Mouse (Mus musculus): ENCODE results near the gene Ccl8.

The Ccl8 gene

GRCm38 (mm10) chr11:82114885-82115284, at the start of gene Ccl8:
Ccl8 (plus strand) TSS chr11:82115185.
- DNase-seq (ENCODE audit: extremely low spot score, low spot score) = no peak

- DNase-seq (ENCODE audit: extremely low spot score, low spot score) = no peak
Measured at GRCm38 (mm10) chr11:82066953-82067571, 47.9 kb upstream of the Ccl8 start.

- no peak for DNase-seq (ENCODE audit: extremely low spot score, low spot score)
Measured at GRCm38 (mm10) chr11:82071076-82071475, 43.9 kb upstream of the Ccl8 start.

GRCm38 (mm10) chr11:82072374-82072773, 42.6 kb upstream of the Ccl8 start:
- DNase-seq (ENCODE audit: extremely low spot score, low spot score) = no peak

- no peak for DNase-seq (ENCODE audit: extremely low spot score, low spot score)
Measured at GRCm38 (mm10) chr11:82072984-82073383, 42.0 kb upstream of the Ccl8 start.

- no peak for DNase-seq (ENCODE audit: extremely low spot score, low spot score)
Measured at GRCm38 (mm10) chr11:82073686-82074085, 41.3 kb upstream of the Ccl8 start.

- no peak for DNase-seq (ENCODE audit: extremely low spot score, low spot score)
Measured at GRCm38 (mm10) chr11:82077031-82077430, 38.0 kb upstream of the Ccl8 start.

- no peak for DNase-seq (ENCODE audit: extremely low spot score, low spot score)
Measured at GRCm38 (mm10) chr11:82078136-82078730, 36.8 kb upstream of the Ccl8 start.

GRCm38 (mm10) chr11:82080865-82081264, 34.1 kb upstream of the Ccl8 start:
- DNase-seq (ENCODE audit: extremely low spot score, low spot score) = no peak

GRCm38 (mm10) chr11:82084360-82084759, 30.6 kb upstream of the Ccl8 start:
- DNase-seq (ENCODE audit: extremely low spot score, low spot score) = no peak

GRCm38 (mm10) chr11:82099511-82100323, 15.3 kb upstream of the Ccl8 start:
- no peak for DNase-seq (ENCODE audit: extremely low spot score, low spot score)

GRCm38 (mm10) chr11:82101087-82101486, 13.9 kb upstream of the Ccl8 start:
- DNase-seq (ENCODE audit: extremely low spot score, low spot score) = no peak

GRCm38 (mm10) chr11:82101529-82101928, 13.5 kb upstream of the Ccl8 start, which contains the start of gene Ccl12:
Ccl12 (plus strand) TSS chr11:82101845.
- no peak for DNase-seq (ENCODE audit: extremely low spot score, low spot score)

- DNase-seq (ENCODE audit: extremely low spot score, low spot score) = no peak
Measured at GRCm38 (mm10) chr11:82109611-82110010, 5.4 kb upstream of the Ccl8 start.

- DNase-seq (ENCODE audit: extremely low spot score, low spot score) = no peak
Measured at GRCm38 (mm10) chr11:82110372-82111248, 4.4 kb upstream of the Ccl8 start.

GRCm38 (mm10) chr11:82116041-82116440, 1.1 kb downstream of the Ccl8 start:
- DNase-seq (ENCODE audit: extremely low spot score, low spot score) = no peak

GRCm38 (mm10) chr11:82132977-82133376, 18.0 kb downstream of the Ccl8 start:
- no peak for DNase-seq (ENCODE audit: extremely low spot score, low spot score)

GRCm38 (mm10) chr11:82136196-82136595, 21.2 kb downstream of the Ccl8 start:
- no peak for DNase-seq (ENCODE audit: extremely low spot score, low spot score)

- DNase-seq (ENCODE audit: extremely low spot score, low spot score) = no peak
Measured at GRCm38 (mm10) chr11:82139492-82140094, 24.6 kb downstream of the Ccl8 start.

- no peak for DNase-seq (ENCODE audit: extremely low spot score, low spot score)
Measured at GRCm38 (mm10) chr11:82159126-82159525, 44.1 kb downstream of the Ccl8 start.

GRCm38 (mm10) chr11:82163285-82163684, 48.3 kb downstream of the Ccl8 start:
- no peak for DNase-seq (ENCODE audit: extremely low spot score, low spot score)
